Mouse (Mus musculus) T-helper 1 cell (primary cell): ENCODE results near the gene Hmgn5.

Experiments
- in situ Hi-C: fragments of 300-600 bp; cut with MboI, MseI; formaldehyde crosslinking; loops from one replicate; pipeline ENCODE4 v1.15.1; 2025; ENCODE audit warnings: high pct_unique_total_duplicates

Gene Hmgn5

DNA sequence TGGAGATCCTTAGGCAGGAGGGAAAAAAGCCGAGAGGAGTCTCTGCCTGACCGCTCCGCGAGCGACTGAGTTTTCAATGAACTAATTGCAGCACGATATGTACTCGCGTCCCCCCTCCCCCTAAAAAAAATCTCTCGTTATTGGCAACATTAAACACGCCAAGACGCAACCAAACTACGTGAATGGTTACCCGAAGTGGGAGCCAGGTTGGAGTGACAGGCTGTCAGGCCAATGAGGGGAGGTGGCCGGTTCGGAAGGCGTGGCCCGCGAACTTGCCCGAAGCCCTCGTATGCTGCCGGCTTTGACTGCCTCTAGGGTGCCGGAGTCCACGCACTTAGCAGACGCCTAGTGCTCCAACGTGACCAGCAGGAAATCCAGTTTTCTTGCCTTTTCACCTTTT, at the start of gene Hmgn5:
TSS of gene Hmgn5 (minus strand) at position 122 of the 400 bp plus-strand sequence.
- in situ Hi-C loops, result no loop called here

DNA sequence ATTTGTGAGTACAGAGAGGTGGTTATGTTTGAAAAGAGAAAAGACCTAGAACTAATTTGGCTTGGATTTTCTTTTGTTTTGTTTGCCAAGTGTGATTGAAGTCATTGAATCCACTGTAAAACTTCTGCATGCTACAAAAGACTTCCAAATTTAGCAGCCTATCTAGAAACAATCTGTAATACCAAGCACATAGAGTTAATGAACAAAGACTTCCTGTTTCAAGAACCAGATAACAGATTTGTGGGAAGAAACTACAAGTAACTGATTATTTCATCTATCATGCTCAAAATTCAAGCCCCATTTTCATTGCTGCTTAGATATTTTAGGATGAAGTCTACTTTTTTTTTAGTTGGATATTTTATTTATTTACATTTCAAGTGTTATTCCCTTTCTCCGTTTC, 34.6 kb upstream of the Hmgn5 start:
- in situ Hi-C loops, result no loop called here

DNA sequence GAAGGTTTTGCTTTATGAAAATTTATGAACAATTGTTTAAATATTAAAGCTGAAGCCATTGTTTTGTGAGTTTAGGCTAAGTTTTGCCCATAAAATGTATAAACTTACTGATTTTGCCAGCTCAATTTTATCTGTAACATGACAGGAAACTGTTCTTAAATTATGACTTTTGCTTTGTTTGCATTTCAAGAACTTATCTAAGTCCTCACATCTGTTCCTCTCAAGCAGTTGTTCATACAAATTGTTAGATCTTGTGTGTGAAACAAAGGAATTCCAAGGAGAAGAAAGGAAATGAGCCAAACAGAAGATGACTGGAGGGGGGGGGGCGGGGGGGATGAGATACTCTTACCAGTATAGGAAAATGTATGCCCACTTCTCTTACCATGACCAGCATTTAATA, 13.0 kb upstream of the Hmgn5 start:
- in situ Hi-C loops, result no loop called here

DNA sequence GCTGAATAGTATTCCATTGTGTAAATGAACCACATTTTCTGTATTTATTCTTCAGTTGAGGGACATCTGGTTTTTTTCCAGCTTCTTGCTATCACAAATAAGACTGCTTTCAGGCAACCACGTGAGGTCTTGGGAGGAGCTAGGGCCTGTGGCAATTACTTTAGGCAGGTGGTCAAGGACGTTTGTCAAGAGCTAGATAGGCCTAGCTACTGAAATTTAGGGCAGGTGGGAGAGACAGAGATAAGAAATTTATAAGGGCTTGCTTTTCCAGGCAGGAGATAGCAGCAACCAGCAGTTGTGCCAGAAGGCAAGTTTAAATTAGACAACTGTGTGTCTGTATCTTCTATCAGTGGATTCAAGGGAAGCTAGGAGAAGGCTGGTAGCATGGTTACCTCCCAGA, 7.7 kb upstream of the Hmgn5 start:
- in situ Hi-C loops, result no loop called here

DNA sequence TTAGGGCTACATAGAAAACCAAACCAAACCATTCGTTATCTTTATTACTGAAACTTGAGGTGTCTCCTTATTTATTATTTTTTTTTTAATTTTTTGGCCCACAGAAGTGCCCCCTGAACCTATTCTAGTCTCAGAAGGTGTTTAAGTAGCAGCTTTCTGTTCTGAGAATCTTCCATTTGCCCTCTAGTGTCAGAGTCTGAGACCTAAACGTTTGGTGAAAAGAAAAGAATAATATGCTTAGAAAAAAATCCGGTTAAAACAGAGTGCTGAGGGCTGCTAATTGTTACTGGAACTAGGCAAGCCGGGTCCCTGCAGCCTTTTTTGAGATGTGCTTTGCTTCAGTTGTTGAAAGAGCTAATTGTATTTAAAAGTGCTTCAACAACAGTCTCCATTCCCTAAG, 962 bp upstream of the Hmgn5 start:
- in situ Hi-C loops, result no loop called here

GRCm38 (mm10) chrX:109013686-109014085, 482 bp upstream of the Hmgn5 start:
- in situ Hi-C loops, result no loop called here

DNA sequence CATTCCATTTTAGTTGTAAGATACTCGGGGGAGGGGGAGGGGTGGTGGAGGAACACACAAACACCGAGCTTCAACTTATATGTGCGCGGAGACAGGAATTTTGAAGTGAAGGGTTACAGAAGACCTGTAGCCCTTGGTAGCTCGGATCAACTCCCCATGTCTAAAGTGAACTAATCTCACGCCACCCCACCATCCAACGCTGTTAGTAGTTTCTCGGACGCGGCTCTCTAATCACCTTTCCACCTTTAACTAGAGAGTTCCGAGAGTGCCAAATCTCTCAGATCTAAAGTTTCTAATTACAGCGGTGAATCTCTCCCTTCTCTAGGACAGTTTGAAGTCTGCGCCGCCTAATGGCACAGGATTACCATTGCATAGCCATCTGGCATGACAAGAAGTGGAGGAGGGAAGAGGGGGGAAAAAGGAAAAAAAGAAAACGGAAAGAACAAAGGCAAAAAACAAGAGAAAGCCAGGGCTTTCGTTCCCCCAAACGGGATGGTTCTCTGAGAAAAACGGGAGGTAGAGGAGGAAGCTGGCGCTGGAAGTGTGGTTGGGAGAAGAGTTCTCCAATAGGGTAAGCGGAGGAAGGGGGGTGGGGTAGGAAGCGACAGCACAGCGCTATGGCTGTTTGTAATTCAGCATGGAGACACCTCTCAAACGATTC, 703 bp downstream of the Hmgn5 start:
- in situ Hi-C loops, result no loop called here

GRCm38 (mm10) chrX:109011611-109012185, 1.5 kb downstream of the Hmgn5 start:
- in situ Hi-C loops, result no loop called here

GRCm38 (mm10) chrX:109001277-109001676, 11.9 kb downstream of the Hmgn5 start:
- in situ Hi-C loops, result no loop called here
